Mouse (Mus musculus) erythroblast, embryonic 14.5 days (primary cell): ENCODE results near the gene Tab2.

Experiments
- GATA1 ChIP-seq: IDR thresholded peaks from 2 replicates; pipeline ENCODE4 v1.6.1; 2012; ENCODE audit warnings: low read length, inconsistent platforms, mixed read lengths
- TAL1 ChIP-seq: IDR thresholded peaks from 3 replicates; pipeline ENCODE4 v1.6.1; 2012; ENCODE audit warnings: low read length, inconsistent platforms, mixed read lengths

GRCm38 (mm10) chr10:7956228-7957001, at the start of gene Tab2:
- TF ChIP-seq TAL1, result no peak
- TF ChIP-seq GATA1, result no peak
